Mouse (Mus musculus) cerebellum, adult (tissue): Measurements from ENCODE around the gene Trim66.

Experiments used
- ATAC-seq: cut with Nextera tagmentation; 2 replicates; pipeline ENCODE4 v1.9.2; 2017; ENCODE audit warnings: mild to moderate bottlenecking, moderate library complexity, mixed read lengths; ENCODE audit not compliant: insufficient number of reproducible peaks, low FRiP score, low TSS enrichment

Trim66 gene

DNA sequence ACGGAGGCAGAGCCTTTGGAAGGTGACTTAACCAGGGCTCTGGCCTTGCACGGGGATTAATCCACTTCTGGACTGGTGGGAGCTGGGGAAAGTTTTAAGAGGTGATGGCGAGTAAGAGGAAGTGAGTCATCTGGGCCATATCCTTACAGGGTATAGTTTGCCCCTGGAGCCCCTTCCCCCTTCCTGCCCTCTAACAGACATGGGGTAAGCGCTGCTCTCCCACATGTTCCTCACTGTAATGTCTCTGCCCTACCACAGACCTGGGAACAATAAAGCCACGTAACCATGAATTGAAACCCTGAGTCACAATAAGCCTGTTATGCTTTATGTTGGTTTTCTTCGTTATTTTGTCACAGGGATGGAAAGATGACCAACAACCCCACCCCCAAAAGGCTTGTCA lies 51.4 kb downstream of the Trim66 start:
- ATAC-seq = no peak

DNA sequence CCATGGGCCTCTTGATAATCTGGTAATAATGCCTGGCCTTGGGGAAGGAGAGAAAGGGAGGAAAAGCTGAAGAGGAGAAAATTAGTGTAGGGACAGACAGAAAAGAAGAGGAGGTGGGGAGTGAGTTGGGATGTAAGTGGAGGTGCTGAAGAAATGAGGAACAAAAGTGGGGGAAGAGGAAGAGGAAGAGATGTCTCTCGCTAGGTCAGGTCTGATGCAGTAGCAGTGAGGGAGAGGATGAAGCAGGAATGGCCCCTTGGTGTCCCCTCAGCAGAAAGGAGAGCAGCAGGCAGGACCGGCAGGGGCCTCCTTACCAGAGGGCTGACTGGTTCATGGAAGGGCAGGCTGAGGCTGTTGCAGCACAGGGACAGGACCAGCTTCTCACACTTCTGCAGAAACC lies 52.2 kb downstream of the Trim66 start:
- ATAC-seq = no peak

DNA sequence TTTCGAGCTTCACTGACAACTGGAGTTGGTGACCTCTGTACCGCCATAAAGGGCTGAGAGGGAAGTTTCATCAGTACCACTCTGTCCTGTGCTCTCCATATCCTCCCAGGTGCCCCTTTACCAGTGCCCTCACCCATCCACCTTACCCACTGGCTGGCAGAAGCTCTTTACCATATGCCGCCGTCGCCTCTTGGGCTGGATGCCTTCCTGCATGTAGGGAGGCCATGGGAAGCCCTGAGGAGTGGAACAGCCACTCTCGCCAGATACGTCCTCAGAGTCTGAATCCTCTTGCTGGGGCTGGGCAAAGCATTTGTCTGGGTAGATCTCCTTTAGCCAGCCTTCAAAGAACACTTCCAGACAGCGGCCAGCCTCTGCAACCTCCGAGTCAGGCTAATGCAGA lies 53.1 kb downstream of the Trim66 start:
- ATAC-seq = no peak

DNA sequence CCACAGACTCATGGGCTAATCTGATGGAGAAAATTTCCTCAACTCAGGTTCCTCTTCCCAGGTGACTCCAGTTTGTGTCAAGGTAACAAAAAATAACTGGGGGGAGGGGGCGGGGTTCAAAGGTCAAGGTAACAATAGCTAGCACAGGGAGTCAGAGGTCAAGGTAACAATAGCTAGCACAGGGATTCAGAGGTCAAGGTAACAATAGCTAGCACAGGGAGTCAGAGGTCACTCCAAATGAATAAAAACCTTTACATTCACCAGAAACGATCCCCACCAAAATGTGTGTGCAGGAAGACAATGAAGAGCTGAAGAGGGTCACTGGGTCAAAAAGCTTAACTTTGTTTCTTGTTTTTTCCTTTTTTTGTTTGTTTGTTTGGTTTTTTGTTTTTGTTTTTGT lies 59.9 kb downstream of the Trim66 start:
- ATAC-seq = no peak

DNA sequence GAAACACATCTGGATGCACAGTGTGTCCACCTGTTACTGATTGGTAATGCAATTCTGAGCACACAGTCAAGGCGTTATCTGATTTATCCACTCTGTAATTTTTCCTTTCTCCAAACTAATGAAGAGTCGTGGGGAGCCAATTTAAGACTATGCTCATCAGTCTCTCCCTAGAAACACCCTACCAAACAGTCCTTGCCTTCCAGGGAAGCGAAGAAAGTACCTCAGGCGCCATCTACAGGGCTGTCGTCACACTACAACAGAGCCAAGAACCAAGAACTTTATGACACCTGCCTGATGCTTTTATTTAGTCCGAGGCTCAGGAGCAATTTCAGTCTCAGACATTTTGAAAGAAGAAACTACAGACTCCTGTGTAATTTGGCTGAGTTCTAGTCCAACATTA lies 62.9 kb downstream of the Trim66 start:
- peak; percentile 80; the same call in 1 of the 2 replicates for ATAC-seq

DNA sequence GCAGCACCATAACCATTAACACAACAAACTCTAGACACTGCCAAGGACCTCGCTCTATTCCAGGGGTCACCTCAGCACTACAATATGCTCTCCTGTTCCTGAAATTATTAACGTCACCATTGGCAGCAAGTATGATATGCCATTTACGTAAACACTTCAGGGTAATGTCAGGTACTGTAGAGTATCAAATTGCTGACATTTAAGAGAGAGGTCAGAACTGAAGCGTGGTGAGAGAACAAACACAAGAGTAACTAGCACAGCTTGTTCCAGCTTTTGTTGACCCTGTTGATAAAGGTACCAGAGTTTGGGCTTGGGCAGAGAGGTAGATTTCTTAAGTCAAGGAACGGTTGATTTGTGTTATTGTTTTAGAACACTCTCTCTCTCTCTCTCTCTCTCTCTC lies 65.2 kb downstream of the Trim66 start:
- no peak for ATAC-seq

DNA sequence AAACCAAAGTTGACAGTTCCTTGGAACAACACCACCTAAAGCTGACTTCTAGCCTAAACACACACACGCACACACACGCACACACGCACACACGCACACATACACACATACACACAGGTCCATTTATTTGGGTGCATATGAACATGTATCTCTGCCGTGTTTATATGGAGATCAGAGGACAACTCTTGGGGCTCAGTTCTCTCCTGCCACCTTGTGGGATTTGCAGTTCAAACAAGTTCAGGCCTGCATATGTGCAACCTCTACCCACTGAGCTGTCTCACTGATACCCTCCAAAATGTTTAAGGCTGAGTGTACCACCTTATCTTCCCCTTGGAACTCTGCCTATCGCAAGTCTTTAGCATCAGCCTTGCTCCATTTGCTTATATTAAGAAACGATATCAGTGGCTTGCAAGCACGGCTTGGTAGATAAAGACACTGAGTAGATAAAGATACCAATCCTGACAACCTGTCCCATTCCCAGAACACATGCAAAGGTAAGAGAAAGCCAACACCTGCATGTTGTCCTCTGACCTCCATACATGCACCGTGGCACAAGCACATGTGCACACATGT lies 67.2 kb downstream of the Trim66 start:
- ATAC-seq = no peak

DNA sequence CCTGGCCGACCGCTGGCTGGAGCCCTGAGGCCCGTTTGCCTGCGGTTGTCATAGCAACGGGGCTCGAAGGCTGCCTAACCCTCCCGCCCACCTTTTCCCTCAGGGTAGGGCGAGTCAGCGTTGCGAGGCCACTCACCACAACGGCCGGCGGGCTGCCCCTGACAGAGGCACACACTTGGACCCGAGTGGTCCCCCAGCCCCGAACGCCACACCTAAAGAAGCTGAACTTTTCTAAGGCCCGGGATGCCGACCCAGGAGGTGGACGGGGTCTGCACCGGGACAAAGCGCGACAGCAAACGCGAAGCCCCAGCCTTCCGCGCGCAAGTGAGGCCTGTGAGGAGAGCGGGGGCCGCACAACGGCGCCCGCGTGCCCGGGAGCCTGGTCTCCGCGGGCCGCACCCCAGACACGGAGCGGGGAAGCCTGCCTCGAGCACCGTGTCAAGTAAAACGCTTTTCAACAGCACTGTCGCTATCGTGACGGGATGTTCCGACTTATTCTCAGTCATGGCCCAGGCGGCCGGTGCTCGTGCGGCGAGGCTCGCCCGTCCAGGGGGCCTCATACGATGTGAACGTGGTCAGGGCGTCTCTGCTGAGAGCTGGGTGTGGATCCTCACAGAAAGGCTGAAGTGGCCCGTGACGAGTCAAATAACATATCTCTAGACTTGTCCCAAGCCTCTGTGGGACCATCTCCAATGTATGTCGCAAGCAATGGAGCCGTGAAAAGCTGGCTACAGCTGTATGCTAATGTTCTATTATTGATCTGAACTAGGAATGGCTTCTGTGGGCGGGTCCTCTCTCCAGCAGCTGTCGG lies 68.9 kb downstream of the Trim66 start, which contains the start of gene Stk33:
Gene Stk33, minus strand, starts transcription at position 301 of the 811 bp plus-strand sequence.
- 0 out of 2 replicates have a peak, but pooled peaks have one; percentile 45 for ATAC-seq

DNA sequence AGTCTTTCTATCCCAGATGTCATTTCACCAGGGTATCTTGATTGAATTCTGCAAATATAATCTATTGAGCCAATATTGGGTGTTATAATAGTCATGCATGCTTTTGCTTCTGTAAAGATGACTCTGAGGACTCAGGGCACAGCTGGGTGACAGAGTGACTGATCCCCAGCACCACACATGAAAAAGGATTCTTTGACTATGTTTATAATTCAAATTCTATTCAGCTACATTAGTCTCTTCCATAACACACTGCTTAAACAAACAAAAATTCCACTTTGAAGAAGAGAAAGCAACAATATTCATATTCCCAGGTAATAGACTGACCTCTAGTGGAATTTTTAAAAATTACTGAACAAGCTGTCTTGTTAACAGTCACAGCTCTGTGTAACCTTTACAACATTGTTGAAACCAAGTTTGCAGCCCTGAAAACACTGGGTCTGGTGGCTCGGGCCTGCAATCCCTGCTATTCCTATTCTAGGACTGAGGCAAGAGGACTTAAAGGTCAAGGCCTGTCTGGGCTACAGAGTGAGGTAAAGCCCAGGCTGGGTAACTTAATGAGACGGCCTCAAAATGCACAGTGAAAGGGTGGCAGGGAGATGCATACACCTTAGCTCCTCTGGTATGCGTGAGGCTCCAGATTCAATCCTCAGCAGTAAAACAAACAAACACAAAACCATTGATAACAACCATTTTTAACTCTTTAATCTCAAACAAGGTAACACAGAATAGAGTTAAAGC lies 83.3 kb downstream of the Trim66 start:
- no peak for ATAC-seq

DNA sequence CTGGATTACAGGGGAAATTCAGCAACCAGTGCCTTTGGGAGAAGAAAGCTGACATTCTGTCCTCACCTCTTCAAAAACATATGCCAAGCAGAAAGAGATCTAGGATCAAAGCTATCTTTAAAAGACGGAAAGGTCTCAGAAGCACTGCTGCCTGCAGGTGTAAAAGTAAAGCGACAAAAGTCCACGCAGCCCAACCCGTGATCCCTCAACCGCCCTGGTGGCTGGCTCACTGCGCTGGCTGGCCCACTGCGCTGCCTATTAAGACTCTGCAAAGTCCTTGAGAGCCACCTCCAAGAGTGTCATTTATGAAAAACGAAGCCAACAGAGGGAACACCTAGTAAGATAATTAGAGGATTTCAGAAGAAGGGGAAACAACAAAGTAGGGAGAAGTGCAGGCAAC lies 85.1 kb downstream of the Trim66 start:
- ATAC-seq = no peak

DNA sequence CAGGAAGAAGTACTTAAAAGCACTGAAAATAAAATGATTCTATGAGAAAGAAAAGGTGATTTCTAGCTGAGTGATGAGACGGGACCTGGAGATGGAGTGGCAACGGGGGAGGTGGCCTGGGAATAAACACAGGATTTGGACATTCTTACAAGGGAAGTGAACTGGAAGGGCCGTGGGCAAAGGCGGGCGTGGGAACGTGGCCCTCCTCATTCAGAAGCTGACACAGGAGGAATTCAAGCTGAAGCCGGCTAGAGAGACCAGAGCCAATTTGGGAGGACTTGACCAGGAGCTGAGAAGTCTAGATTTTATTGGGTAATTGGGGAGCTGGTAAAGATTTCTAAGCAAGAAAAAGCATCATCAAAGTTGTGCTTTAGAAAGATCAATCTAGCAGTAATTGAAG lies 102.4 kb downstream of the Trim66 start:
- no peak for ATAC-seq

DNA sequence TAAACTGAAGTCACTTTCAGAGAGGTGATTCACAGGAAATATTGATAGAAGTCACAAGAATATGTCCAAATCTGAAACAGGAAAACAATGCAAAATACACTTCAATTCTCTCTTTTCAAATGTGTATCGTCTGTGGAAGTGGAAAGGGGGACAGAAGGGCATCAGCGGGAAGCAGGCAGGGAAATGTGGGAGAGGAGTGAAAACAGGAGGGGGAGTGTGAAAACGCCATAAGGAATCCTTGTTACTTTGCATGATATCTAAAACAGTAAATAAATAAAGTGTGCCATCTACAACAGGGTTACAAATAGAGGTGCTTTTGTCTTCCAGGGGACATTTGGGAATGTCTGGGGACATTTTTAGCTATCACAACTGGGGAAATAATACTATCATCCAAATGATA lies 108.6 kb downstream of the Trim66 start:
- peak; percentile 78; the same call in 1 of the 2 replicates for ATAC-seq
